Mouse (Mus musculus) adrenal gland, postnatal 0 days (tissue): ENCODE measurements around the gene Olfr822. TPM values are rescaled to one million over a fixed set of nuclear protein-coding genes. Genes with fewer than 3 reads are reported as not detected.

ENCODE experiments used
- polyA plus RNA-seq: library from polyadenylated mRNA; unstranded; fragments of >200 nt; fragmentation: Nextera tagmentation; extraction: Ambion mirVana; gene quantifications from 2 replicates; pipeline ENCODE4 v1.2.1, GENCODE M21; 2015

Olfr822 gene
- polyA plus RNA-seq: not detected in 2 replicates

DNA sequence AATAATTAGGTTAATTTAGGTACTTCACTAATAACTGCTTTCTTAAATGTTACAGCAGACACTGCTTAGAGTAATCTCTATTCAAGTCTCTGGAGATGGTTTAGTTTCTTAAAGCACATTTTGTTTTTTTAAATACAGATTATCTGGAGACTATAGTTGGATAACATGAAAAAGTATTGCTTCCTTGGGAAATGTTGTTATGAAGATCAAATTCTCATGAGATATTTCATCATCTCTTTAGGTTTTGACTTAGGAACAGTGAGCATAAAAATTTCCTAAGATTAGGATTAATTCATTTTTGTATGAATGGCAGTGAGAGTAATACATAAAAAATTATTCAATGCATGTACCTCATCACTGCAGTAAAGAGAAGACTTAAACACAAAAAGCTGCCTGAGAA is at the start of gene Olfr822:
Gene Olfr822, plus strand, starts transcription at position 301 of the 400 bp plus-strand sequence.

GRCm38 (mm10) chr10:130030048-130030447 is 41.0 kb upstream of the Olfr822 start, which contains the start of gene Olfr821:
Gene Olfr821, plus strand, starts transcription at chr10:130030348.

DNA sequence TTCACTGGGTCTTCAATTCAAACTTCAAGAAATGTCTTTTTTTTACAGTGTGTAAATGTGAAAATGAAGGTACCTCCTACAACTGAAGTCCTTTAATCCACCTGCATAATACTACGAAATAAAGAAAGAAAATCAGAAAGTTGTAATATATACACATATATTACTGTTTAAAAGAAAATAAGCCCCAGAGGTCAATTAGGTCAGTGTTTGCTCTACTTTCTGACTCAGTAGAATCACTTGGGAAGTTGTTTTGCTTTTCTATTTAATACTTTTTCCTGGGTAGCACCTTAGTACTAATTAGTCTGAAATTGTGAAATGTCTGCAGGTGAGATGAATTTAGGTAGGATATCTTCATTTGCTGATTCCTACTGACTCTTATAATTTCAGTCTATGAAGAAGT is 44.3 kb downstream of the Olfr822 start, which contains the start of gene Olfr823:
Gene Olfr823, minus strand, starts transcription at position 101 of the 400 bp plus-strand sequence.

Other genes with a start within 250 kb of the Olfr822 start
- gene Olfr812, start 225.1 kb upstream of the Olfr822 start, polyA plus RNA-seq: not detected in 2 replicates
- not detected in 2 replicates for gene Olfr813, start 215.8 kb upstream of the Olfr822 start, polyA plus RNA-seq
- not detected in 2 replicates for gene Olfr814, start 191.4 kb upstream of the Olfr822 start, polyA plus RNA-seq
- not detected in 2 replicates for gene Olfr815, start 165.3 kb upstream of the Olfr822 start, polyA plus RNA-seq
- not detected in 2 replicates for gene Olfr816, start 155.6 kb upstream of the Olfr822 start, polyA plus RNA-seq
- not detected in 2 replicates for gene Olfr818, start 122.1 kb upstream of the Olfr822 start, polyA plus RNA-seq
- gene Olfr819, start 103.9 kb upstream of the Olfr822 start, polyA plus RNA-seq: not detected in 2 replicates
- not detected in 2 replicates for gene Olfr247, start 95.1 kb upstream of the Olfr822 start, polyA plus RNA-seq
- not detected in 2 replicates for gene Gm10310, start 86.1 kb upstream of the Olfr822 start, polyA plus RNA-seq
- not detected in 2 replicates for gene Olfr820, start 58.6 kb upstream of the Olfr822 start, polyA plus RNA-seq
- gene Olfr821, start 40.9 kb upstream of the Olfr822 start, polyA plus RNA-seq: not detected in 2 replicates
- gene Olfr823, start 44.2 kb downstream of the Olfr822 start, polyA plus RNA-seq: not detected in 2 replicates
- 0.03 TPM in 1 of 2 replicates, not detected in the other for gene Olfr824, start 58.8 kb downstream of the Olfr822 start, polyA plus RNA-seq
- not detected in 2 replicates for gene Olfr825, start 95.6 kb downstream of the Olfr822 start, polyA plus RNA-seq
- not detected in 2 replicates for gene Olfr826, start 113.0 kb downstream of the Olfr822 start, polyA plus RNA-seq
- not detected in 2 replicates for gene Olfr827, start 143.2 kb downstream of the Olfr822 start, polyA plus RNA-seq
- 0.06 and 0.18 TPM in 2 replicates for gene Neurod4, start 209.0 kb downstream of the Olfr822 start, polyA plus RNA-seq